Mouse (Mus musculus) neural tube, embryonic 13.5 days (tissue): ENCODE measurements around the gene Card10. TPM values are rescaled to one million over a fixed set of nuclear protein-coding genes. Genes with fewer than 3 reads are reported as not detected.
"Not testable (repeated sequence)": the region's sequence is repeated elsewhere in the genome, so short reads cannot be mapped to it uniquely, and the experiment has no call there.

Source experiments
- ATAC-seq: fragments of 200-750 bp; cut with Nextera tagmentation; 2 replicates; pipeline ENCODE4 v1.8.0; 2017; ENCODE audit warnings: low read depth, mild to moderate bottlenecking, moderate TSS enrichment, moderate library complexity
- H3K27ac ChIP-seq: fragments of 300-500 bp; sonication (generic); replicated peaks from 2 replicates; pipeline ENCODE4 v1.5.1; 2015; ENCODE audit warnings: moderate library complexity, mild to moderate bottlenecking, inconsistent platforms
- H3K27me3 ChIP-seq: fragments of 300-500 bp; sonication (generic); 2 replicates; pipeline ENCODE4 v1.6.1; 2015; ENCODE audit warnings: mild to moderate bottlenecking, inconsistent platforms
- H3K36me3 ChIP-seq: fragments of 300-500 bp; sonication (generic); 2 replicates; pipeline ENCODE4 v1.6.1; 2015; ENCODE audit warnings: mild to moderate bottlenecking, inconsistent platforms
- H3K4me1 ChIP-seq: fragments of 300-500 bp; sonication (generic); replicated peaks from 2 replicates; pipeline ENCODE4 v1.6.1; 2015; ENCODE audit warnings: inconsistent platforms
- H3K4me2 ChIP-seq: fragments of 300-500 bp; sonication (generic); 2 replicates; pipeline ENCODE4 v1.6.1; 2015; ENCODE audit warnings: inconsistent platforms, mild to moderate bottlenecking, moderate library complexity
- H3K4me3 ChIP-seq: fragments of 300-500 bp; sonication (generic); 2 replicates; pipeline ENCODE4 v1.5.1; 2015; ENCODE audit warnings: mild to moderate bottlenecking, inconsistent platforms
- H3K9ac ChIP-seq: fragments of 300-500 bp; sonication (generic); 2 replicates; pipeline ENCODE4 v1.6.1; 2015; ENCODE audit warnings: moderate library complexity, mild to moderate bottlenecking, inconsistent platforms
- H3K9me3 ChIP-seq: fragments of 300-500 bp; sonication (generic); 2 replicates; pipeline ENCODE4 v1.6.1; 2016; ENCODE audit warnings: inconsistent platforms
- WGBS: fragments of 180-500 bp; shearing (Covaris S2); methylation state at CpG from one replicate; pipeline ENCODE4 v1.1.7; 2015; 5-methylcytosine and 5-hydroxymethylcytosine counted together
- polyA plus RNA-seq: library from polyadenylated mRNA; unstranded; fragments of >200 nt; fragmentation: Nextera tagmentation; extraction: Ambion mirVana; gene quantifications from 2 replicates; pipeline ENCODE4 v1.2.1, GENCODE M21; 2015

The Card10 gene
- polyA plus RNA-seq = 1.7 and 2.0 TPM in 2 replicates

DNA sequence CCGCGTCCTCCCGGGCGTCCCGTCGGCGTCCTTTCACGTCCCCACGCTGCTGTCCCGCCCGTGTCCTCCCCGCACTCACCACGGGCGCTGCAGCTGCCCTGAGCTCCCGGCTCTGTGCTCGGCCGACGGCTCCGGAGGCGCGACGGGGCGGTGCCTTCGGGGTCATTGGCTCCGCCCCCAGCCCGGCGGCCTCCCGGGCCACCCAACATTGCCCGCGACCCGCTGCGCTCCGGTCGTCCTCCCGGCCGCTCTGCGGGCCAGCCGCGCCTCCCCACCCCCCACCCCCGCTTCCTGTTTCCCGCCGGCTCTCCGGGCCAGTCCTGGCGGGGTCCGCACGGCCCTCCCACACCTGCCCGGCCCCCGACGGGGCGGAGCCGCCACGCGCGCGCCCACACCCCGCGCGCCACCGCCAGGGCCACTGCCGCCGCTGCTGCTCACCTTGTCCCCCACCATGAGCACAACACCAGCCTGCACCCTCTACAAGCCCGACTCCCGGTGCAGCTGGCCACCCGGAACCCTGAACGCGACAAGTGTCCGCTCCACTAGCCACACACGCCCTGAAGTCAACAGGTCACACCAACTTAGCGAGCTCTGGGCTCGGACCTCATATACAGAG lies at the start of gene Card10:
TSS of gene Card10 (minus strand) at position 267 of the 616 bp plus-strand sequence.
- Histone ChIP-seq H3K4me1 (peaks cover 33% of the 10 kb centered on the region), H3K4me2 (peak within 1 kb of the TSS; percentile 78), H3K27ac (no peak within 1 kb of the TSS), H3K4me3 (peak within 1 kb of the TSS; percentile 49), H3K27me3 (peaks cover 71% of the 10 kb centered on the region), H3K9me3 (no peaks in the 10 kb centered on the region), H3K9ac (peak within 1 kb of the TSS; percentile 70), H3K36me3 (no peaks in the 10 kb centered on the region)
- peak; percentile 23 for ATAC-seq
- WGBS = 2% methylated on average over 65 of the region's 70 CpGs

DNA sequence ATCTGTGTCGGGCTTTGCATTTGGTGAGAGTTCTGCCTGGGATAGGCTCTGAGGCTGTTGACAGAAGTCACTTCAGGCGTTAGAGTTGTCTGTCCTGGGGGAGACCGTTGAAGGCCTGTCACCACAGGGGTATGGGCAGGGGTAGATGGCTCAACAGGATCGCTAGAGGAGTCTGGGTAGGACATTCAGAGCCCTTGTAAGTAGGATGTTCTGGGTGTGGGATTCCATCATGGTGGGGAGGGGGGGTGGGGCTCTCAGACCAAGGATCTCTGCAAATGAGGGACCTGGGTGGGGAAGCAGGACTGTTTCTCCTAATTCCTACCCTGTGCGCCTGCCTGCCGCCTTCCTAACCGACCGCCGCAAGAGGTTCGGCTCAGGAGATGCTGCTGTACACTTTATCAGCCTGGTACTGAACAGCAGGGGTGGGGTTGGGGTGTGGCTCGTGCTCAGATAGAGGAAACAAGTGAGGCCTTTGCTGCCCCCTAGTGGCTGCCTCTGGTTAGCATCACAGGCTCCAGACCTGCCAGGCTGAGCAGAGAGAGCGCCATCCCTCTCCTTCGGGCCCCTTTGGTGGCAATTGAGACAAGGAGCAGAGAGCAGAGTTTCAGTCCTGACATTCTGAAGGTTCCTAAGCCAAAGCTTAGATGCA lies 48.8 kb upstream of the Card10 start:
- Histone ChIP-seq H3K4me2 (peak overlapping the region; percentile 31; the same call in 1 of the 2 replicates), H3K9ac (0 out of 2 replicates have a peak overlapping the region, but pooled peaks have one; percentile 38), H3K27me3 (no peaks in the 10 kb centered on the region), H3K4me1 (peaks cover 4% of the 10 kb centered on the region; the same call in 1 of the 2 replicates), H3K27ac (no peak overlapping the region), H3K36me3 (no peaks in the 10 kb centered on the region), H3K4me3 (no peak overlapping the region), H3K9me3 (no peaks in the 10 kb centered on the region)
- WGBS = 16% methylated on average over 13 of the region's 13 CpGs
- ATAC-seq = peak; percentile 80

DNA sequence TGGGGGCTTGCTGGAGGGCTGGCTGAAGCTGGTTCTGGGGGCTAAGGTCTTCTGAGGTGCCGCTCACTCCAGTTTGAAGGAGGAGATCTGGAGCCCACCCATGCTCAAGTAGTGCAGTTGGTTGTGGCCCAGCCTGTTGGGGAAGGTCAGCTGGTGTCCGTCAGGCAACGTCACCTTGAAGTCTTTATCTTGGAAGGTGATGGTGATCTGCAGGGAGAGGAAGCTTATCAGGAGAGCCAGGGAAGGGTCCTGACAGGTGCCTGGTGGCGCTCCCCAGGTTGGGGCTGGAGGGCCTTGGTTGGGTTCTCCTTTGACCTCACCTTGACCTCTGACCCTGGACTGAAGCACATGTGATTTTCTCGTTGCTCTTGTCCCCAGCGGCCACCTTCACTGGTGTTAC lies 48.1 kb upstream of the Card10 start:
- H3K4me2 ChIP-seq = no peak overlapping the region
- no peak overlapping the region for H3K27ac ChIP-seq
- H3K9ac ChIP-seq = no peak overlapping the region
- H3K36me3 ChIP-seq = no peaks in the 10 kb centered on the region
- 76% methylated on average over 6 of the region's 6 CpGs for WGBS
- peaks cover 6% of the 10 kb centered on the region for H3K4me1 ChIP-seq
- no peak for ATAC-seq
- H3K9me3 ChIP-seq = no peaks in the 10 kb centered on the region
- H3K27me3 ChIP-seq = no peaks in the 10 kb centered on the region
- H3K4me3 ChIP-seq = no peak overlapping the region

DNA sequence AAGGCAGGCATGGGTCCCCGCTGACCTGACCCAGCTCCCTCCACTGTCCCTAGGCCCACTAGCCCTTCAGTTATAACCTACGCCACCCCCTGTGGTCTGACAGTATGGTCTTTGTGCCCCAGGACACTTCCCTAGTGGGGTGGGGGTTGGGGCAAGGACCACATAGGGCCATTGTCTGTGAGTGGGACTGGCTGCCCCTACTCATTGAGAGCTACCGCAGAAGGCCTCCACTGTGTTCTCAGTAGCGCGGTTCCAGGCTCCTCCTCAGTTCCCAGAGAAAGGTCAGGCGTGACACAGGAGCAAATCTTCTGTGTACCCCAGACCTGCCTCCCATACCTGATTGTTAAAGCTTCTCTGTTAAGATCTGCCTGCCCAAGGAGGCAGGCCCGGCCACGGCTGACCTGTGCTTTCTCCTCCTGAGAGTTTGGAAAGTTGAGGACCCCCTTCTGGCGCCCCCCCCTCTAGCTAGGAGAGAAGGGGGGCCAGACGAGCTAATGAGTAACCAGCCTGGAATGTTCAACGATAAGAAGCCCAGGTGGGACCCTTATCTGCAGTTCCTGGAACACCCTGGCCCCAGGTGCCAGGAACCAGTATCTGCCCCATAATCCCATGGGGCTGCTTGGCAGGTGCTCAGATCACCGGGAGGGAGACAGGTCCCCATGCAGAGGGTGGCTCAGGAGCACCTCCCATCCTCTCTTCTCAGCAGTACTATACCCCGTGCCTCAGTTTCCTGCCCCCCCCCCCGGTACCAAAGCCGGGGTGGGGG lies 47.4 kb upstream of the Card10 start:
- Histone ChIP-seq H3K4me3 (no peak overlapping the region), H3K9ac (no peak overlapping the region), H3K4me2 (no peak overlapping the region), H3K4me1 (peaks cover 13% of the 10 kb centered on the region), H3K27me3 (no peaks in the 10 kb centered on the region), H3K36me3 (no peaks in the 10 kb centered on the region), H3K9me3 (no peaks in the 10 kb centered on the region), H3K27ac (no peak overlapping the region)
- 69% methylated on average over 15 of the region's 15 CpGs for WGBS
- no peak for ATAC-seq

DNA sequence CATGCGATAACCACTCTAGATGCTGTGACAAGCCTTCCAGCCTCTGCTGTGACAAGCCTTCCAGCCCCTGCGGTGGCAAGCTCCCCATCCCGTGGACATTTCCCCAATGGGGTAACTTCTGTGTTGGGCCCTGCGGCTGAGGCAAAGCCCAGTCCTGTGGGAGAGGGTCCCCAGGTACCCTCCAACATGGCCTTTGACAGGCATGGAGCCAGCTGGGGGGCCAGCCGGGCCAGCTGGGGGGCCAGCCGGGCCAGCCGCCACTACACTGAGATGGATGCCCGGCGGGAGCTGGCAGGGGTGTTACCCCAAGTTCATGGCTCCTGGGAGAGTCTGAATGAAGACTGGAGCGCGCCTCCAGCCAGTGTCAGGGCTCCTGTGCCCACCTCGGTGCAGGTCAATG lies 46.6 kb upstream of the Card10 start:
- ATAC-seq = no peak
- WGBS = 86% methylated on average over 12 of the region's 12 CpGs
- H3K4me3 ChIP-seq = no peak overlapping the region
- no peak overlapping the region for H3K9ac ChIP-seq
- no peak overlapping the region for H3K27ac ChIP-seq
- peaks cover 20% of the 10 kb centered on the region for H3K4me1 ChIP-seq
- H3K9me3 ChIP-seq = no peaks in the 10 kb centered on the region
- H3K4me2 ChIP-seq = no peak overlapping the region
- H3K27me3 ChIP-seq = peaks cover 3% of the 10 kb centered on the region
- H3K36me3 ChIP-seq = no peaks in the 10 kb centered on the region

DNA sequence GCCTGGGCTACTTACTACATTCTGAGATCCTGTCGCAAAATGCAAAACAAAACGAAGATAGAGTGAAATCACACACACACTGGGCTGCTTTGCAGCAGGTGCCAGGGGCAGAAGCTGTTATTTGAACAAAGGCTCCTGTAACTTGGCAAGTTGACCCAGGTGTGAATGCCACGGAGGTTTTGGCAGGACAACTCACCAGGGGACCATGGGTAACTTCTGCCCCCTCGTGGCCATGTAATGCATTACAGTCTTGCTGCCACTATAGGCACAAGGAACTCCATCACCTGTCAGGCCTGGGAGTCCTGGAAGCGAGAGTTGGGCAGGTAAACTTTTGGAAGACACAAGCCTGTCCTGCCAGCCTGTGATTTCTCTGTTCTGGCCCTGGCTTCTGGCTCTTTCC lies 45.6 kb upstream of the Card10 start:
- H3K9ac ChIP-seq = no peak overlapping the region
- H3K4me1 ChIP-seq = peaks cover 31% of the 10 kb centered on the region
- H3K9me3 ChIP-seq = no peaks in the 10 kb centered on the region
- H3K36me3 ChIP-seq = no peaks in the 10 kb centered on the region
- WGBS = 31% methylated on average over 5 of the region's 5 CpGs
- H3K27me3 ChIP-seq = peaks cover 13% of the 10 kb centered on the region
- no peak for ATAC-seq
- H3K27ac ChIP-seq = no peak overlapping the region
- H3K4me2 ChIP-seq = no peak overlapping the region
- no peak overlapping the region for H3K4me3 ChIP-seq

DNA sequence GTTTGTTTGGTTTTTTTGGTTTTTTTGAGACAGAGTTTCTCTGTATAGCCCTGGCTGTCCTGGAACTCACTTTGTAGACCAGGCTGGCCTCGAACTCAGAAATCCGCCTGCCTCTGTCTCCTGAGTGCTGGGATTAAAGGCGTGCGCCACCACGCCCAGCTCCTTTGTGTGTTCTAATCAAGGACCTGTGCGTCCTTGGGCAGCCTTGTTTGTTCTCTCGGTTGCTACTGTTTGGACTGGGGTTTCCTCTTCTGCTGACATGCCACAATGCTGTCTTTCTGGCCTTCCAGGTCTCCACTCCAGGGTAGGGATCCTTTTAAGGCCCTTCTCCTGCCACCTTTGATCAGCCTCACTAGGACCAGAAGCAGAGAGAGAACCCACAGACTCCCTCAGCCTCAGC lies 44.0 kb upstream of the Card10 start:
- H3K9me3 ChIP-seq, H3K4me2 ChIP-seq, H3K36me3 ChIP-seq, H3K9ac ChIP-seq, ATAC-seq, H3K4me3 ChIP-seq, H3K27ac ChIP-seq: not testable (repeated sequence)
- WGBS = 88% methylated on average over 7 of the region's 7 CpGs
- H3K27me3 ChIP-seq = peaks cover 30% of the 10 kb centered on the region
- peaks cover 47% of the 10 kb centered on the region for H3K4me1 ChIP-seq

DNA sequence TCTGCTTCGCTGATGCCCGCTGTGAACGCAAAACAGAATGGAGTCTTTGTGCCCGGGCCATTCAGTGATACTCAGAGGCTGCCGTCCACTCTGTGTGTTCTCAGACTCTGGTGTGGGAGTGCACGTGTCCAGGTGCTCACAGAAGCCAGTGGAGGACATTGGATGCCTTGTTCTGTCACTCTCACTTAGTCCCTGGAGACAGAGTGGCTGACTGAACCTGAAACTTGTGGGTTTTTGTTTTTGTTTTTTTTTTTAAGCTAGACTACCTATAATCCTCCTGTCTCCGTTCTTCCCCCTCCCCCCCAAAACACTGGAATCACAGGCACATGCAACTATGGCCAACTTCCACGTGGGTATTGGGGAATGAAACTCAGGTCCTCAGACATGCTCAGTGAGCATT lies 43.5 kb upstream of the Card10 start:
- 74% methylated on average over 8 of the region's 8 CpGs for WGBS
- H3K4me1 ChIP-seq = peaks cover 48% of the 10 kb centered on the region

DNA sequence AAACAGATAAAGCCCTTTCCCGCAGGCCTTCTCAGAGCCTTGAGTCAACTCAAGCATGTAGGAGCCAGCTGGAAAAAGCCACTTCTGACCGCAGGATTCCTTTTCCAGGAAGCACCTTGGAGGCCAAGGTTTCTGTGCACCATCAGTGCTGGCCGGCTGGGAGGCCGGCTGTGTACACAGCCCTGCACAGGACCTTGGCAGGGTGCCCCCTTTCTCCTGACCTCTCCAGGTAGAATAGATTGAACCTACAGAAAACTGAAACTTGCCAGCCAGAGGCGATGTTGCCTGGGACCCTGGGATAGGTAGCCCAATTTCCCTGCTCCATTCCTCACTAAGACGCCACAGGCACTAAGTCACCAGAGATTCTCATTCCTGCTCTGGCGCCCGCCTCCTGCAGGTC lies 43.0 kb upstream of the Card10 start:
- Histone ChIP-seq H3K4me2 (no peak overlapping the region), H3K4me3 (no peak overlapping the region), H3K27ac (no peak overlapping the region), H3K27me3 (peaks cover 39% of the 10 kb centered on the region), H3K4me1 (peaks cover 52% of the 10 kb centered on the region), H3K9ac (no peak overlapping the region; the same call in 1 of the 2 replicates), H3K9me3 (no peaks in the 10 kb centered on the region), H3K36me3 (no peaks in the 10 kb centered on the region)
- ATAC-seq = no peak
- WGBS = 82% methylated on average over 8 of the region's 8 CpGs

More for the DNA sequence above, 43.5 kb upstream of the Card10 start:
- no peaks in the 10 kb centered on the region for H3K36me3 ChIP-seq
- H3K27me3 ChIP-seq = peaks cover 34% of the 10 kb centered on the region
- no peak overlapping the region for H3K27ac ChIP-seq
- no peak for ATAC-seq
- no peak overlapping the region for H3K4me3 ChIP-seq
- no peak overlapping the region for H3K9ac ChIP-seq
- no peaks in the 10 kb centered on the region for H3K9me3 ChIP-seq
- no peak overlapping the region for H3K4me2 ChIP-seq

DNA sequence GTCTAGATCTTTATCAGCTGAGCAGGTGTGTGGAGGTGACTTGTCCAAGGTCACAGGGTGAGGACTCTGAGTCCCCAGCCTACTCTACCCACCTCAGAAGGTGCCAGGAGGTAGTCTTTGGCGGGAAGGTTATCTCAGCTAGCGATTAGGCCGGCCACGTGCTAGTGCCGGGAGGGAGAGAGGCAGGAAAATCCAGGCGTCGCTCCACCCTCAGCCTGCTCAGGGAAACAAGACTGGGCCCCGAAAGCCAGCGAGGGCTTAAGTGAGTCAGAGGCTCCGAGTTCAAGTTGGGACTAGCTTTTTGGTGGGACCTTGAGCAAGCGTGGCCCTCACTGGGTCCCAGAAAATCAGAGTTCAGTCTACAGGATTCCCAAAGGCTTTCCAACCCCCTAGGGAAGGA lies 42.5 kb upstream of the Card10 start:
- 70% methylated on average over 11 of the region's 11 CpGs for WGBS
- Histone ChIP-seq H3K4me1 (peaks cover 58% of the 10 kb centered on the region), H3K27ac (no peak overlapping the region), H3K27me3 (peaks cover 39% of the 10 kb centered on the region), H3K9me3 (no peaks in the 10 kb centered on the region), H3K4me2 (peak overlapping the region; percentile 70; the same call in 1 of the 2 replicates), H3K36me3 (no peaks in the 10 kb centered on the region), H3K4me3 (no peak overlapping the region), H3K9ac (0 out of 2 replicates have a peak overlapping the region, but pooled peaks have one; percentile 22)
- ATAC-seq = no peak

DNA sequence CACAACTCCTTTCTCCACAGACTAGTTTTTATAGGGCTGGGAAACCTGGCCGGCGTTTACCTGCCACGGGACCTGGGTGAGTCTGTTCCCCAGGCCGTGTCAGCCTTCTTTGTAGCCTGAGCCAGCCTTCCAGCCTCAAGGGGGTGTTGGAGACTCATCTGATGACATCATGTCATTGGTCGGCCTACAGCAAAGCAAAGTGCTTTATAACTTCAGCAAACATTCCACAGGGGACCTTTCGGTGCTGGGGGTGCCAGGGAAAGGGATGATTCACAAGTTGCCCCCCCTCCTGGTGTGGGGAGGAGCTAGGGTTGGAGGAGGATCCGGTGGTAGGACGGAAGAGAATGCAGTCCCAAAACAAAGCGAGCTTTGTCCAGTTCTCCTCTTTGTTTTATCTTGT lies 41.9 kb upstream of the Card10 start:
- no peak for ATAC-seq
- WGBS = 22% methylated on average over 9 of the region's 9 CpGs
- H3K27me3 ChIP-seq = peaks cover 39% of the 10 kb centered on the region

More for the DNA sequence above, 41.9 kb upstream of the Card10 start:
- H3K27ac ChIP-seq = no peak overlapping the region
- H3K36me3 ChIP-seq = no peaks in the 10 kb centered on the region
- peaks cover 63% of the 10 kb centered on the region for H3K4me1 ChIP-seq
- 0 out of 2 replicates have a peak overlapping the region, but pooled peaks have one; percentile 46 for H3K4me3 ChIP-seq
- peak overlapping the region; percentile 70 for H3K4me2 ChIP-seq
- no peaks in the 10 kb centered on the region for H3K9me3 ChIP-seq
- H3K9ac ChIP-seq = no peak overlapping the region
